Mouse (Mus musculus) B cell, adult 2 months (primary cell): ENCODE results near the gene Cd9.

ENCODE experiments used
- DNase-seq, 2 experiments: peaks; one replicate each; pipeline ENCODE4 v3.0.0; 2022

Cd9 gene

DNA sequence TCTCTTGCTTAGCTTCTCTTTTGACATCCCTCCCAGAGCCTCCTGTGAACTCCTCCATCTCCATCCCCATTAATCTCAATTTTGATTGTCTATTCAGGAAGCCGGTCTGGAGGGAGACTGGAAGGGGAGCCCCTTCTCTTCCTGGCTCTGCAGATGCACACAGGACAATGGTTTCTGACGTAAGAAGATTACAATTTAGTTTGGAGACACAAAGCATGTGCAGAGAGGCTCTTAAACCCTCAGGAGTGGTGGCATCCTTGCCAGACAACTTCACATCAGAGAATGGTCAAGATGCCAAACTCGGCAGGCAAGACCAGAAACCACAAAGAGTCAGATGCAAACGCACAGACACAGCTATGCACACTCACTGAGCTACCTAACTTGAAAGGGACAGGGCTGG is 22.7 kb downstream of the Cd9 start:
- no peak for DNase-seq

DNA sequence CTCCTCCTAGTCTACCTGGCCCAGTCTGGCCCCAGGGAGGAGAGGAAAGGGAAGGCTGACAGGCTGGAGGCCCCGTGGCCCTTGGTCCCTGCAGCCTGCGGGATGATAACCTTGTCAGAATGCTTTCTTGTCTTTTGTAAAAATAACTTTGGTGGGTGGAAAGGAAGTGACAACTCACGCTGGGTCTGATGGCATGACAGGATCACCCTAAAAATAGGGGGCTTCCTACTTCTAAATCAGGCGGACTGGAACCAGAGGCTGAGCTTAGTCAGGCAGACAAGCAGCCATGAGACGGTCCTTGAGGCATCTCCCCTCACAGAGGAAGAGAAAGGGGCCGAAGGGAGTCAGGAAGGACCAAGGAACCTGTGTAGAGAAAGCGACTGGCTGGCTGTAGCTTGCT is 23.3 kb downstream of the Cd9 start:
- DNase-seq = no peak

DNA sequence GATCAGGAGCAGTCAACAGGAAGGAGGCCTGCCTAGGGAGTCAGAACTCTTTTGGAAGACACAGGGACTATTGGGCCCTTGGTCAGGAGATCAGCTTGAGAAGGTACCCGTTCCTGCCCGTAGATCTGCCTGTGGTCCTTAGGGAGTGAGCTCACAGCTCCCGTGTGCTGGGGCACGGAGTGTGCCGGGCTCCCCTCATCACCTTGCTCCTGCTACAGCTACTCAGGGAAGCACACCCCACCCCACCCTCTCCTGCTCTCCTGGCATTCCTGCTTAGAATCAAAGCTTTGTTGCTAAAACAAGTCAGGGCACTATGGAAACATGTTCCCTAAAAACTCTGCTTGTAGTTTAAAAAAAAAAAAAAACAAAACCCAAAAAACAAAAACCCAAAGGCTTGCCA is 24.0 kb downstream of the Cd9 start:
- no peak for DNase-seq

DNA sequence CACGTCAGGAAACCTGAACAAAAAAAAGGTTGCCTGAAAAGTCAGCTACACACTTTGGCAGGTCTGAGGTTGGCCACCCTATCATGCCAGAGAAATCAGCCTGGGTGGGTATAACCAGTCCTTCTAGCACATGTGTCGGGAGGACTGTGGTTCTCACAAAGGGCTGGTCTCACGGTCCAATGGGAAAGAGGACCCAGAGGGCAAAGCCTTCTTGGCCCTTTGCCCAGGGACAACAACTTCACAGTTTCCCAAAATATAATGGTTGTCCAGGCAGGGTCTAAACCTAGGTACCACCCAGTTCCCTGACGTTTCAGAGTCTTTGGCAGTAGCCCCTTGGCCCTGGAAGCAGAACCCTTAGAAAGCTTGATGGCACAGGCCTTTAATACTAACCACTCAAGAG is 25.4 kb downstream of the Cd9 start:
- DNase-seq = no peak

DNA sequence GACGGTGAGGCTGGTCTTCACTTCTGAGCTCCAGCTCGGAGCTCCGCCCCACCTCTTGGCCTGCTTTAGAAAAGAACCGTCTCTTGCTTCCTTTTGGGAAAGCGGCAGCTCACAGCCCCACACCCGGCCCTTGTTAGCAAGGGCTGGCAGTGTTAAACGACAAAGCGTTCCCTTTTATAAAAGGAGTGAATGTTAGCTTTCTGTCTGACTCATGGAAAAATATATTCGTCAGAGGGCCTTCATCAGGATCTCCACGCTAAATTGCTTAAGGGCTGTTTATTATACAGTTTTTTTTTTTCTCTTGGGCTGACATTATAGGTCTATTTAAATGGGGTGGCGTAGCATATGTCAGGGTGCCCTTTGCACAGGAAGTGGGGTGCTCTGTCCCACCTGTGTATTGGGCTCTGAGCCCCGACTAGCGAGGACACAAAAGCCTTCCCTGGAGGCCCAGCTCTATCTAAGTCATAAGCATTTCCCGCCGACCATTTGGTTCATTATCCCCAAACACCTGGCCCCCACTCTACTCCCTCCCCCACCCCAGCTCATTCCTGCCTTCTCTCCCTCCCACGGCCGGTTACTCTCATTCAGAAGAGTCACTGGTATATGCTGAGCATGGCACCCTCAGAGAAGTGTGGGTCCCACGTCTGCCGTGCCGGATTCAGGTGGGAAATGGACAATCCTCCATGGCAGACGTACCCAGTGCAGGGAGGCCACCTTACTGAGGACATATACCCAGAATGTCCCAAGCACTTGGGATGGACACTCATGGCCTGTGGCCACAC is 26.2 kb downstream of the Cd9 start:
- DNase-seq = no peak

DNA sequence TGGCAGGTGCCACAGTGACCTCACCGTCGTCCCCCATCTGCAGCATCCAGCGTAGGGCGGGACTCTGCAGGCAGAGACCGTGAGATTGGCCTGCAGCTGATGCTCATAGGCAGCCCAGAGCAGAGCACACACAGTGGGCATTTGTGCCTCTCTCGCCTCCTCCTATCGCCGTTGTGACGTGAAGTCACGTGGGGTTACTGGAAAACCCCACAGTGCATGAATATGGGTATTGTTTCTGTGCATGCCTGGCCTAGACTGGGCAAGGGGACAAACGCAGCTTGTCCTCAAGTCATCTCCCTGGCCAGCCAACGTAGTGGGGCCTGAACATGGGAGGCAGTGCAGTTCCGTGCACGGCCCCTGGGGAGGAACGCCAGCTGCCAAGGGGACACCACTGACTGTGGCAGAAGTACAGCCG is 27.3 kb downstream of the Cd9 start:
- peak; percentile 73 to 74 for DNase-seq

DNA sequence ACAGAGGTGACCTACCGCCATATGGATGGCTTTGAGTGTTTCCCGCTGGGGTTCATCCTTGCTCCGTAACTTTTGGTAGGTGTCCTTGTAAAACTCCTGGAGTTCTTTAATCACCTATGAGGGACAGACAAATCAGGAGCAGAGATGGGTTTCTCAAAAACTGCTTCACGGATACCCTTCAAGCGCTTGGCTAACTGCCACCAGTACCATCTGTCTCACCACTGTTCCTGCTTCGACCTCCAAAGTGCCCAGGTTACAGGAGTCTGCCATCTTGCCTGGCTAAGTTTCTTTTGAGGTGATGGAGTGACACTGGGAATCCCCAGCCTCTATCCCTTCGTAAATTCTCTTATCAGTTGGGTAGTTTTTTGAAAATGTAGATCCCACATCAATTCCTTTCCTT is 32.3 kb downstream of the Cd9 start:
- DNase-seq = no peak

DNA sequence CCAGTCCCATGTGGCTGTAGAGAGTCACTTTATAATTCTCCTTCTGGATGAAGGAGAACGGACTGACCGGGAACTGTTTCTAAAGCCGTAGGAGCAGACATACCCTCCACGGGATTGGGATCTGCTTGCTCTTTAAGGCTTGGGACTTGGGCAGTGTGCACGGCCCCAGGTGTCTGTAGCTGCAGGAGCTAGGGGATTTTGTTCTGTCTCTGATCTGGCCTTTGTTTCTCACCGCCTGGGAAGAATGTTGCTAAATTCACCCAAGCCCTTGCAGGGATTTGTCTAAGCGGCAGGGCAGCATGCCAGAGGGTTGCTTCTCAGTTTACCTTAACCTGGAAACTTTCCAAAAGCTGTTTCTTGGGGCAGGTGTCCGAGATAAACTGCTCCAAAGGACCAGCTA is 32.8 kb downstream of the Cd9 start:
- DNase-seq = no peak

DNA sequence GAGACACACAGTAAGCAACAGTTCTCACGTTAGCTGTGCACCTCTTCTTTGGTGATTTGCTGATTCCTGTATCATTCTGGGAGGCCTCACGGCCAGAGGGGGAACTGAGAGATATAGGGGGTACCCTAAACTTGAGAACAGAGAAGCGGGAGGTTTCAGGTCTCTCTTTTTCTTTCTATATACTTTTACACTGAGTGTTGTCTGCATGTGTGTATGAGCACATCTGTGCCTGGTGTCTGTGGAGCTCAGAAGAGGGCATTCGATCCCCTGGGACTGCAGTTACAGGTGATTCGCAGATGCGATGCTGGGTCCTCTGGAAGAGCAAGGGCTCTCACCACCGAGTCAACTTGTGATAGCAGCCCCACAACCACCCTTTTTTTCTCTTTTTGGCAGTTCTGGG is 33.3 kb downstream of the Cd9 start:
- DNase-seq = peak; percentile 34 to 40

DNA sequence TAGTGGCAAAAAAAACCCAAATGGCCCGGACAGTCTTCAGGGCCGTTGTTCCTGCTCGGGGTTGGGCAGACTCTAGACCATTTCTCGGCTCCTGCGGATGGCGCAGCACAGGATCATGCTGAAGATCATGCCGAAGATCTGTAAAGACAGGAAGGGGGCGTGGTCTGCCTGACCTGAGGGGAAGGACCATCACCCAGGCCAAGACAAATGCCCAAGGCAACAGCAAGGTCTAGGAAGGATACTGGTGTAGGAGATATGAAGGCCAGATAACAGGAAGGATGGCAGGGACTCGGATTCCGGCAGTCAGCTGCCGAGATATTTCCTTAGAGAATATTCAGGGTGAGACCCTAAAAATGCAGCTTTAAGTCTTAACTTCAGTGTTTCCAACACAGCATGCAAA is 34.0 kb downstream of the Cd9 start:
- peak; percentile 12 to 13 for DNase-seq

DNA sequence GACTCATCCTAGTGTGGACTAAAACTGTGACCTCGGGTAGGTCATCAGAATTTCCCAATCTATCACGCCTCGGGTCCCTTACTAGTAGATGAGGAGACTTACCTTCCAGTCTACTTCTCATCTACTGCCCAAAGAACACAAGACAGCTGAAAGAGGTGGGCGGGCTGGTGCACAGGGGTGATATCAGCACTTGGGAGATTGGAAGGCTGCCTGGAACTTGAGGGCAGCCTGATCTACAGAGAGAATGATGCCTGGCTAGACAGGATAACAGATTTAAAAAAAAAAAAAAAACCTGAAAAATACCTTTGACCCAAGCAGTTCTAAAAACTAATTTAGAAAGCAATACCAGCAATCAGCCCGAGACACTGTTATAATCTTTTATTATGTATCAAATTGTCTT is 34.7 kb downstream of the Cd9 start:
- no peak for DNase-seq

DNA sequence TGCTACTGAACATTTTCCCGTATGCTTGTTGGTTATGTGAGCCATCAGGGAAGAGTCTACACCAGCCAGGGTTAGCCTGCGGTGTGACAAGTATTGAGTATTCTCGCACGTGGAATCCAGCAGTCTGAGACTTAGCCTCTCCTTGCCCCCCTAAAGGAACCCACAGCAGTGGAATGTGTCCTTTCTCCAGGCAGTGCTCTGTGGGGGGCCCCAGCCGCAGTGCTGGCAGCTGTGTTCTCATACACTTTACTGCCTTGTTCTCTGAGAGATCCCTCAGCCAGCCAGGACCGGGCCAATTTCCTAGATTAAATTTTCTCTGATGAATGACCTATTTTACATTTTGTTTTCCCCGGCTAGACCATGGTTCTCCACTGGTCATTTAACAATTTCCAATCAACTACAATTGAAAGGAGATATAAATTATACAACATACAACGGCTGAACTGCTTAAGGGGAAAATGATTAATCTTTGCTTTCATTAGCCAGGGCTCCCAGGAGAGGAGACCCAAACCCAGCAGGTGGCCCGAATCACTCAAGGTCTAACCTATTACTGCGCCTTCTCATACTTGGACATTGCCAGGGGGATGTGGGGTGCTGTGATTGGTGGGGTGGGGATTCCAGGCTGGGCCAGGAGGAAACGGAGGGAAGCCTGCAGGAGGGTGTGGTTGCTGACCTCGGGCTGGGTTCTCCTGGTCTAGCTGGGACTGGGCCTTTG is 38.6 kb downstream of the Cd9 start:
- DNase-seq = no peak

DNA sequence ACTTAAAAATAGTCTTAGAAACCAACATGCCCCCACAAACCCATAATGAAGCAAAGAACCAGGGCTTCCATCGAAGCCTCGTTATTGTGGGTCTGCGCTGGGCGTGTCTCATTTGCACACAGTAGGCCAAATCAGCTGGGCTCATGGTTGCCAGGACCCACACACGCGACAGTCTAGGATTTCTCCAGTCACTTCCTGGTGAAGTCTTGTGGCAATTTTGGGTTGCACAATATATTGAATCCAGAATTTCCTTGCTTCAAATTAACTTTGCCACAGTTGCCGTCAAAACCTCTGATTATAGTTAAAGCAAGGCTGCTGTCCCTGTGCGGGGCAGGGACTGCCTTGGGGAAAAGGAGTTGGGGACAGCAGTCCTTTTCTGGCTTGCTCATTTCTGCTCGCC is 39.9 kb downstream of the Cd9 start:
- no peak for DNase-seq

DNA sequence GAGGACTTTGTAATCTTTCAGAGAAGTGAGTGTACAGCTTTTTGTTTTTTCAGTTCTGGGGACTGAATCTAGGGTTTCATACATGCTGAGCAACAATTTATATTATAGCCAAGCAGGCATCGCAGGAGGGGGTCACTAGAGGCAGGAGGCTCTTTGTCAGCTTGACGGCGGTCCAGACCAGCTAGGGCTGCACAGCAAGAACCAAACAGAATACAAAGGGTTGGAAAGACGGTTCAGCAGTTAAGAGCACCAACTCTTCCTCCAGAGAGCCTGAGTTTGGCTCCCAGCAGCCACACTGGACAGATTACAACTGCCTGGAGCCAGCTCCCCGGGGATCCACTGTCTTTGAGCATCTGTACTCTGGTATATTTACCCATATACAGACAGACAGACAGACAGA is 40.3 kb downstream of the Cd9 start:
- no peak for DNase-seq

DNA sequence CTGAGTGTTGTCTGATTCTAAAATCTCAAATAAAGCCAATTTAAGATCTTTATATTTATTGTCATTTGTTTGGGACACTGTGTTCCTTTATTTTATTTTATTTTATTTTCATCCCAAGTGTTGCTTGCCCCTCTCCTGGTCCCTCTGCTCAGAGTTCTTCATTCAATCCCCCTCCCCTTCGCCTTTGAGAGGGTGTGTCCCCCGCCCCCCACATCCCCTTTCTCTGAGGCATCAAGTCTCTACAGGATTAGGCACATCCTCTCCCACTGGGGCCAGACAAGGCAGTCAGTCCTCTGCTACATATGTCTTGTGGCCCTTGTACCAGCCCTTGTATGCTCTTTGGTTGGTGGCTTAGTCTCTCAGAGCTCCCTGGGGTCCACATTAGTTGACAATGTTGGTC is 46.9 kb downstream of the Cd9 start:
- DNase-seq = no peak

DNA sequence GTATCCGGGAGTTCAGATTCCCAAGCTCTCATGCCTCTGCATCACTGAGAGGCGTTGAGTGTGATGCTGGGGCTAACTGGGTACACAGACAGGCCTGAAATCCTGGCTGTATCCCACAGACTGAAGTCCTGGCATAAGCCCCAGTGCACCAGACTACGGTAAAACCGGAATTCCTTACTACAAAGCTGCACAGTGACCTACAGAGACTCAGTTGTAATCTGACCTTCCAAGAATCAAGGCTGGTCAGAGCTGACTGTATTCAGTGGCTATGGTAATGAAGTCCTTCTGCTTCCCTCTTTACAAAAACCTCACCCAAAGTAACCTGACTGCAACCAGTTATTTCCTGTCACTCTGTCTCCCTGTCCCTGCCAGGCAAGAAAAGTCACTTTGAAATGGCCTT is 47.4 kb downstream of the Cd9 start:
- DNase-seq = no peak

DNA sequence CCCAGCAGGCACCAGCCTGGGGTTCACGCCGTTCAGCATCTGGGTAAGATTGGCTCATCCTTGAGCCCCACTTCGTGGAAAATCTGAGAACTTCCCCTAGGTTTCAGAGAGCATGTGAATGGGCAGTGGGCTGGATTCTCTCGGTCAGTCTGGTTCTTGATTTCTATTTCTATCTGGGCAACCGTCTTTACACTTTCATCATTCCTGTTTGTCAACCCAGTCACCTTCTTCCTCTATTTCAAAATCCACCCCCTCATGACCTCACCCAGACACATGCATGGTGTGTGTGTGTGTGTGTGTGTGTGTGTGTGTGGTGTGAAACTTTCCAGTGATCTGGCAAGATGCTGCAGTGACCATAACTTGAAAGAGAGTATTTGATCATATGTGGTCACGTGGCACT is 49.2 kb downstream of the Cd9 start:
- peak in 1 of 2 experiments; percentile 25 for DNase-seq

DNA sequence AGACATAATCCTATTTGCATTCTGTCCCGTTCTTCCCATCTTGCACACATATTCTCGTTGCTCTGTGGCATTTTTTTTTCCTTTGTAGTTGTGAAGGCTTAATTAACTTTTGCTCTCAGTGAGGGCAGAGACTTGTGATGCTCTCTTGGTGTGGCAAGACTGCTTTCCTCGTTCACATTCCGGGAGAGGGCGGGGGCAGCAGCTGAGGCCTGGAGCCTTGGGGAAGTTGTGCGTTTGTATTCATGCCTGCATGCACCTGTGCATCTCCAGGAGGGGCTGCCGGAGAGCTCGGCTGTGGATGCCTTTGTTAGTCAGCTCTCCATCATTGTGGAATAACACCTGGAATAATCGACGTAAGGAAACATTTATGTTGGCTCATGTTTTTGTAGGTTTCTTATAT is 52.0 kb downstream of the Cd9 start:
- DNase-seq = no peak

DNA sequence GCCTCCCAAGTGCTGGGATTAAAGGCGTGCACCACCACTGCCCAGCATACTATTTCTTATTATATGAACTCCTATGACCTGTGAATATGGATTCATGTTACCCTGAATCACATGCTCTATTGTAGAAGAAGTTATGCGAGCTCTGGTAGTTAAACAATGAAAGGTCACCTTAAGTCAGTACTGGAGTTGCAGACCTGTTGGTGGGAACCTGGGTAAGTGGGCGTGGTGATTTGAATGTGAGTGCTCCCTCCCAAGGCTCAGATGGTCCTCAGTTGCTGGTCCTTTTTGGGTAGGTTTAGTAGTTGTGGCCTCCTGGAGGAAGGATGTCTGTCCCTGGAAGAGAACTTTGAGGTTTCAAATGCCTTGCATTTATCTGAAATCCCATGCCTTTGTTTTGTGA is 57.8 kb downstream of the Cd9 start:
- DNase-seq = no peak

DNA sequence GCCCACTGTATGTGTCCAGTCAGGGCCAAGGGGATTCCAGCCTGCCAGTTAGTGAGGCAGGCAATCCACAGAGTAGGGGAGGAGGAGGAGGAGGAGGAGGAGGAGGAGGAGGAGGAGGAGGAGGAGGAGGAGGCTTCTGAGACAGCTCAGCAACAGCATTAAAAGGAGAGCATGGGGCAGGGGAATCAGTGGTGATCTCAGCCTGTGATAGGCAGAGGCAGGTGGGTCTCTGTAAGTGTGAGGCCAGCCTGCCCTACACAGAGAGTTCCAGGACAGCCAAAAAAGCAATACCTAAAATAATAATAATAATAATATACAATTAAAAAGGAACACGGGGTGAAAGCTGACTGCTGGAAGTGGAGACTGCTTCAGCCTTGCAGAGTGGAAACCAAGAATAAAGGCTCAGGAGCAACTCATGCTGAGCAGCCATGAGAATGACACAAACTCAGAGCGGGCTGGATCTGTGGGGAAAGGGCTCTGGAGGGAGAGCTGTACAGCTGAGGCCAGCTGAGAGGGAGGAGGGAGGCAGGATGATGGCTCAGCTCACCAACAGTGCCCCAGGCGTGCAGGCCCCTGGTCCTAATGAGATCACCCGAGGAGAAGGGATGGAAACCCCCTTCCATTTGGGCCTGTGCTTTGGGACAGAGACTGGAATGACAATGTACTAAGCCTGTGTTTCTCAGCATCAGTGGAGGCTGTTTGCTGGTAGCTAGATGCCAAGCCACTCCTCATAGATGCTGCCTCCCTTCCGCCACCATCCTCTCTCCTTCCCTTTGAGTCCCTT is 59.7 kb downstream of the Cd9 start:
- no peak for DNase-seq

DNA sequence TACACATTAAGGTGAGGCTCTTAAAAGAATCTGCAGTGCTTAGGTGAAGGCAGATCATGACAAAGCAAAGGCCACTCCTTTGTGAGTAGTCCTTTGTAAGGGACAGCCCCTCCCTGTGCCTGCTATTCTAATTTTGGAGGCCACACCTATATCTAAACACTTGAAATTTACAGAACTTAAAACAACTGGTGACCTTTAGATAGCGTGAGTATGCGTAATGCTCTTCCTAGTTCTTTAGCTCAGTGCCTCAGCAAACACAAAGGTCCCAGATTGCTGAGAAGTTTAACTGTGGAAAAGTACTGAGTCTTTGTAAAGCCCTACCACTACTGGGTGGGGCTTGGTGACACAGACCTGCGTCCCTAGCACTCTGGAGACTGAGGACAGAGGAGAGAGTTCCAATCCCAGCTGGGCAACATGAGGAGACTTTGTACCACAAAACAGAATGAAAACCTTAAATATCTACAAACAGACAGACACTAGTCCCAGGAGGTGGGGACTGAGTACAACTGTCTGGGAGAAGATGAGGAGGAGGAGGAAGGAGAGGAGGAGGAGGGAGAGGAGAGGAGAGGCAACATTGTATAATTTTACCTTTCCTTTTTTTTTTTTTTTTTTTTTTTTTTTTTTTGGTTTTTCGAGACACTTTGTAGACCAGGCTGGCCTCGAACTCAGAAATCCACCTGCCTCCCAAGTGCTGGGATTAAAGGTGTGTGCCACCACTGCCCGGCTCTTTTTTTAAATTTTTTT is 60.7 kb downstream of the Cd9 start:
- DNase-seq = no peak

DNA sequence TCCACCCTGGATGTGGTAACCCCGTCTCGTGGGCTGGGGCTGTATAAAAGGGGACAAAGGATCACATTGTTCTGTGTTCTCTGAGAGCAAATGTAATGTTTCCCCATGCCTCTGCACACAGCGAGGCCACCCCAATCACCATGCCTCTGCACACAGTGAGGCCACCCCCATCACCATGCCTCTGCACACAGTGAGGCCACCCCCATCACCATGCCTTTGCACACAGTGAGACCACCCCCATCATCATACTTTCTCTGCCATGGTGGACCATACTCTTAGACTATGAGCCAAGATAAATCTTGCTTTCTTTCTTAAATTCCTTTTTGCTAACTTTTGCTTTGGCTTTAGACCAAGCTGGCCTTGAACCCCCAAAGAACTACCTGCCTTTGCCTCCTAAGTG is 61.3 kb downstream of the Cd9 start:
- no peak for DNase-seq

DNA sequence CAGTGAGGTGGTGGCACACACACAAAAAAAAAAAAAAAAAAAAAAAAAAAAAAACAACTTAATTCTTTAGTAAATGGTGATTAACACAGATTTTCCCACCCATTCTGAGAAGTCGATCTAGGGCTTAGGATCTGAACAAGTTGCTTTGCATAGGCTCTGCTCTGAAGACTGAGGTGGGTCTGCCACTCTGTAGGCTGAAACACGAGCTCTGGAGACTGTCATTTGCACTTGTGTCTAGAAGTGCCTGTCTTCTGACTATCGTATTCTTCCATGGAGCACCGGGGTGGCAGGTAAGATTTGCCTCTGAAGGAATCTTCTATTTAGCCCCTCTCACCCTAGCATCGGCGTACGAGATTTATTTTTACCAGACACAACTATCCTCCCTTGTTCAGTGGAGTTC is 62.1 kb downstream of the Cd9 start:
- no peak for DNase-seq
